Mouse (Mus musculus) urinary bladder, postnatal 25 days (tissue): Measurements from ENCODE around the gene Rabep1.
"Not testable (repeated sequence)": the region's sequence is repeated elsewhere in the genome, so short reads cannot be mapped to it uniquely, and the experiment has no call there.

Source experiments
- DNase-seq: peaks from one replicate; pipeline ENCODE4 v3.0.0; 2022; ENCODE audit warnings: low spot score

Gene Rabep1

DNA sequence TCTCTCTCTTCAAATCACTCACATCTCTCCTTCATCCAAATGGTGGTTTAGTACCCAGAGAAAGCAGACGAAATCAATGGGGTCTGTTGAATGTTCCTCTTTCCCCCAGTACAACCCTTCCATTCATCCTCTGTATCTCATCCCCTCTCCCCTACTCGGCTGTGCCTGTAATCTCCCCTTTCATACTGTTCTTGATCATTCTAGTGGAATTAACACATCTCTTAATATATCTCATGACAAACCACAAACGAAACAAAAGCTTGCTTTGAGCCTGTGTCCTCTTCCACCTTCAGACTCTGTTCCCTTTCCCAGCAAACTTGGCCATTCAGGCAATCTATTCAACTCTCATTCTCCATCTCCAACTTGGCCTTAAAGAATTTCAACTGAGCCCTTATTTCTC is 13.4 kb upstream of the Rabep1 start:
- DNase-seq = no peak

DNA sequence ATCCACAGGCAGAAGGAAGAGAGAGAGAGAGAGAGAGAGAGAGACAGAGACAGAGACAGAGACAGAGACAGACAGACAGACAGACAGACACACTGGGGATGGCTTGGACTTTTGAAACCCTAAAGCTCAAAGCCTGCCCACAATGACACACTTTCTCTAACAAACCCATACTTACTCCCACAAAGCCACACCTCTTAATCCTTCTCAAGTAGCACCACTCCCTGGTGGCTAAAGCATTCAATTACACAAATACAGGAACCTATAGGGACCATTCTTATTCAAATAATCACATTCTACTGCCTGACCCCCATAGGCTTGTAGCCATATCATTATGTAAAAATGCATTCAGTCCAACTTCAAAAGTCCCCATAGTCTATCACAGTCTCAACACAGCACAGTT is 11.2 kb upstream of the Rabep1 start:
- no peak for DNase-seq

DNA sequence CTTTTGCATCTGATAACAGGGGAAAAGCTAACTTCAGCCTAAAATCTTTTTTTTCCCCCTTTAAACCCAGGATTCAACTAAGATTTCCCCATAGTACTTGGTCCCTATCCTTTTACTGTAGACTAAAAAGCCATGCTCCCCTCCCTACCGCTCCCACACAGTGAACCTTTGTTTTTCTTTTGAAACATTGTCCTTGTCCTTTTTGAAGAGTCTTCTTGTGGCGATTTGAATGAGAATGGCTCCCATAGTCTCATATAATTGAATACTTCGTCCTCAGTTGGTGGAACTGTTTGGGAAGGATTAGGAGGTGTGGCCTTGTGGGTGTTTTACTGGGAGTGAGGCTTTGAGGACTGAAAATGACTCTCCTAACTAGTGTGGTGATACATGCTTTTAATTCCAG is 10.7 kb upstream of the Rabep1 start:
- no peak for DNase-seq

DNA sequence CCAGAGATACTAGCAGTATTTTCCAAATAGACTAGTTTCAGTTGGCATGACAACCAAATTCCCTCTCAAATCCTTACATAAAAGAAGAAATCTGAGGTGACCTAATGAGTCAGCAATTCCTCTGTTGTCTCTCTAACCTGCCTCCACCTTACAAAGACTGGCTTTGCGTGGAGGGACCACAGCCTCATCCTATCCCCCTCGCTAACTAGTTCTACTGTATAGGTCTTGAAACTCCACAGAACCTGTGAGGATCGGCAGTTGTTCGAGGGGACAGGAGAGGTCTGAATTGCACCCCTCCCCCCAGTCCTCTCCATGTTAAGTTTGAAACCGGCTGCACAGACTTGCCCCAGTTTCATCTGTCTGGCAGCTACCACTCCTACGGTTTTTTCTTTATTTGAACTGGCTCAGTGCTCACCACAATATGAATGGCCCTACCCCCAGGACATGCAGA is 9.2 kb upstream of the Rabep1 start:
- DNase-seq = no peak

DNA sequence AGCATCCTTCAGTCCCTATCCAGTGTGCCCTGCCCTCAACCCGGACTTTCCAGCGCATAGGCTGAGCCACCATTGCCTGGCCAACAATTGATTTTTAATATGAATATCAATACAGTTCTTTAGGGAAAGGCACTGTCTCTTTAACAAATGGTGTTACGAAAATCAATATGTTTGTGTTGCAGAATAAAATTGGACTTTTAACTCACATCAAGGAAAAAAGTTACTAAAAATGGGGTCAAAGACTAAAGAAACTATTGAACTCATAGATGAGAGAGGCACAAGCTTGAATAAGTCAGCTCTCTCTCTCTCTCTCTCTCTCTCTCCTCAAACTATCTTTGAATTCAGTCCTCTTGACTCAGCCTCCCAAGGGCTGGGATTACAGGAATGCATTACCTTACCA is 7.5 kb upstream of the Rabep1 start:
- DNase-seq = no peak

DNA sequence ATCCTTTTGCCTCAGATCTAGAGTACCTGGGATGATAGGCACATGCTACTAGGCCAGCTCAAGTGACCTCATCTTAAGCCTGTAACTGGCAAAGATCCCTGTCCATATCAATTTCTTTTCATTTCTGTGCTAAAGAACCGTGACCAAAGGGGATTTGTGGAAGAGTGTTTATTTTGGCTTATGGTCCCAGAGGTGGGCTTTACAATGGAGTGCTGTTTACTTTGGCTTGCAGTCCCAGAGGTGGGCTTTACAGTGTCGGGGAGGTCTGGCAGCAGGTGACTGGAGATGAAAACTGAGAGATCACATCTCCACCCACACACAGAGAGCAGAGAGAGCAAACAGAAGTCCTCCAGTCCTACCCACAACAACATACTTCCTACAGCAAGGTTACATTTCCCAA is 6.0 kb upstream of the Rabep1 start:
- DNase-seq = no peak

DNA sequence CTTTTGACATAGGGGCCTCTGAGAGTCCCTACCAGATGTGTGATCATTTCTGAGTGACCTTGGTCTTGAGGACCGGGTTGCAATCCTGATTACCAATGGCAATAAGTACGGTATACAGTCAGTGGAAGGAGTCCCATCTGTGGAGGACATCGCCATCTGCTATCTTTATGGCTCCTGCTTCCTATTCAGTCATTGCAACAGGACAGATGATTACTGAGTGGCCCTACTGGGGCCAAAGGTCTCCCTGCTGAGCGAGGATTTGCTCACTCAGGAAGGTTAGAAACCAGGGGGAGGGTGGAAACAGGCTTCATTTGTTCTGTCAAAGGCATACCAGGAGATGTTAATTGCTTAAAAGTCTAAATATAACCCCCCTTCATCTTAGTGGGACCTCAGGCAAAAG is 1.6 kb upstream of the Rabep1 start:
- DNase-seq = no peak

DNA sequence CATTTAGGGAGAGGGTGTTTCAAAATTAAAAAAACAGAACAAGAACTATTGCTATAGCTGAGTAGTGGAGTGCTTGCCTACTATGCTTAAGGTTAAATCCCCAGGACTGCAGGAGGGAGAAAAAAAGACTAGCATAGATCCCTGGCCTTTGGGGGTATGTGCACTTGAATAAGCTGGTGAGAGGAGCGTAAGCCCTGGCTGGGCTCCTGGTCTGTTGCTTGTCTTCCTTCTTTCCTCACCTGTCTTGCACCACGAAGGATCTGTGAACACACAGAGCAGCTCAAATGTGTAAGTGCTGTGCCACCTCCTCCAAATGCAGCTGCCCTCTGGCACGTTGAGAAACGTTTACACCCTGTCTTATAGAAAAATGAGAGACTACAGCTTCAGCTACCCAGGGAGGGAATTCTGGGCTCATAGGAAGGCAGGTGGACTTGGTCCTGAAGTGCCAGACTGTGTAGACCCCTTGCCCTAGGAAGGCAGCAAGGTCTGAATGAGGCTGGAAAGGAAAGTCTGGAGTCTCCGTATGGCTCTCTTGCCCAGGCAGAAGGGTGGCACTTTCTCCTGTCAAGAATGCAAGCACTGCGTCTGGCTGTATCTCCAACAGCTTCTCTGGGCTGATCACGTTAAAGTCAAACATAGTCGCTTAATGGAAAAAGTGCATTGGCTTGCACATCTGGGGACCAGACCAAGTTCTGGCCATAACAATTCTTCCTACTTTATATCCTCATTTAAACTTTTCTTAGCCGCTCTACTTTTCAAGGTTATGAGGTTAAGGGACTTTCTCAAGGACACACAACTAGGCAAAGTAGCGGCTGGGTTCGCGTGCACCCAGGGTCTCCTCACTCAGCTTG is 652 bp upstream of the Rabep1 start:
- no peak for DNase-seq

DNA sequence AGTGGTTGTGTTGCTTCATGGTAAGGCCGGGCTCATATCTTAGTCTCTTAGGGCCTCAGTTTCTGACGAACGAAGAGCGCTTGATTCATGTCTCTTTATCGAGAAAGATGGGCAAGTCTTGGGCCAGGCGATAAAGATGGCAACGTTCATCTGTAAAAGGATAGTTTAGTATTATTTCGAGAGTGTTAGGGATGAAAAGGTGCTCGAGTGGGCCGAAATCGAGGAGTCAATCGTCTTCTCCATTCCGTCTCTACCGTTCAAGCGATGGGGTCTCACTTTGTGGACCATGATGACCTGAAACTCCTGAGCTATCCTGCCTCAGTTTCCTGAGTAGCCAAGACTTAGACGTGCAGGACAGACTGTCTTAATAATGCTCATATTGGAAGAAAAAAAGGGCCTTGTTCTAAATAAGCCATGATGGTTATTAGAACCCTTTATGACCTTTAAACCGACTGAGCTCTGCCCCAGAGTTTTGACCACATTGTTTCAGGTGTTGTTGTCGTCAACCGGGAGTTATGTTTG is 940 bp downstream of the Rabep1 start:
- no peak for DNase-seq

DNA sequence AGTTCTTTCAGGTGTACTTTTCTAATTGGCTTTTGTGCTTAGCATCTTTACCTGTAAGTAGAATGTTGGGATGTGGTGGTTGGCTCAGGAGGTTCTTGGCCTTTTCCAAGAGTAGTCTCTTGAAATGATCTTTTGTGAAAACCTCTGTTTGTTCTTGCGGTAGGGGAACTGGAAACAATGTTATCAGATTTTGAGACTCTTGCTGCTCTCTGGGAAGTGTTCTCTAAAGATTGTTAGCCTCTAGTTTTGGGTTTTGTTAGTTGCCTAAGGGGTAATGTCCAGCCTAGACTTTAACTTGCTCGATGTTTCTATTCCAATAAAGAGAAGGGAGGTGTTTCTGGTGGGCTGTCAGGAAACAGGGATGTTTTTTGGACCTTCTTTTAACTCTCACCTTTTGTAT is 1.5 kb downstream of the Rabep1 start:
- DNase-seq = no peak

DNA sequence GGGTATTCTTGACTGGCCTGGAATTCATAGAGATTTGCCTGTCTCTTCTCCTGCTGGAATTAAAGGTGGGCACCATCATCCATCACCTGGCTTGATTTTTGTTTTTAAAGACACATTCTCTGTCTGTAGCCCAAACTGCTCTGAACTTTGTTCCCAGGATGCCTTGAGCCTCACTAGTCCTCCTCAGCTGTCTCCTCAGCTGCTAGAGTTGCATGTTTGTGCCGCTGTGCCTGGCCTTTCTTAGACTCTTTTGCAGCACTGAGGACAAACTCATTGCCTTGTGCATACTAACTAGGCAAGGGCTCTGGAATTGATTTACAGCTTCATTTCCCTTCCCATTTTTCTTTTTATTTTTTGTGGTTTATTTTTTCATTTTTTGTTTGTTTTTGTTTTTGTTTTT is 15.8 kb downstream of the Rabep1 start:
- no peak for DNase-seq

DNA sequence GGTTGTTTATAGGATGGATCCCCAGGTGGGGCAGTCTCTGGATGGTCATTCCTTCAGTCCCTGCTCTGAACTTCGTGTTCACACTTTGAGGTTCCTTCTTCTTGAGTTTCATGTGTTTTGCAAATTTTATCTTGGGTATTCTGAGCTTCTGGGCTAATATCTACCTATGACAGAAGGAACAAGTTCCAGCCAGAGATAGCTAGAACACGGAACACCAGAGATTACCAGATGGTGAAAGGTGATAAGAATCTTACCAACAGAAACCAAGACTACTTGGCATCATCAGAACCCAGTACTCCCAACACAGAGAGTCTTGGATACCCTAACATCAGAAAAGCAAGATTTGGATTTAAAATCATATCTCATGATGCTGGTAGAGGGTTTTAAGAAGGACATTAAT is 18.6 kb downstream of the Rabep1 start:
- DNase-seq = not testable (repeated sequence)

DNA sequence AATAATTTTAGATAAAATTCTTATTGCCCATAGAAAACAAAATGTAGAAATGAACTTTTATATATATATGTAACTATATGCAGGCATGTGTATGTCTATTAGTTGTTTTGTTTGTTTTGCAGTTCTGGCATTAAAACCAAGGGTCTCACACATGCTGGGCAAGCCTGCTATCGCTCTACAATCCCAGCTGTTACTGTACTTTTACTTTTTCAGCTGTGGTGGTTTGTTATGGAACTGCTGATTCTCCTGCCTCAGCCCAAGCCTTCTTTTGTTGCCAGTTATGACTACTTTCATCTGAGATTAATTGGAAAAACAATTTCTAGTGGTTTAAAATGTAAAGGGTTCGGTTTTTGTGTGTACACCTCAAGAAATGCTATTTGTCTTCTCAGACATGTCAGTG is 20.6 kb downstream of the Rabep1 start:
- DNase-seq = no peak

DNA sequence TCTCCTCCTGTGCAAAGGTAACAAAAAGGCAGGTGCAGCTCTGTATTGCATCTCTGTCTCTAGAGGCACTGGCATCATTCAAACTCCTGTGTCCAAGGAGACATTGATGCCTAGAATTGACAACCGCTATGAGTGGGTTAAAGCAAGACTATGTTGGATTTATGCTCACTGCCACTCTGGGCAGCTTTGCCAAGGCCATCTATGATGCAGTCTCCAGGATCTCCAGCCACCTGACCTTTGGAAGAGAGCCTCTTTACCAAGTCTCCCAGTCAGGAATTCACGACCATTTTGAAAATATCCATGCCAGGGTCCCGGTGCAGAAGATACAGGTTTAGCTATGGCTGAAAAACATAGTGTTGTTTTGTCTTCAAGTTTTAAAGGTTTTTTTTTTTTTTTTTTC is 24.7 kb downstream of the Rabep1 start:
- no peak for DNase-seq

DNA sequence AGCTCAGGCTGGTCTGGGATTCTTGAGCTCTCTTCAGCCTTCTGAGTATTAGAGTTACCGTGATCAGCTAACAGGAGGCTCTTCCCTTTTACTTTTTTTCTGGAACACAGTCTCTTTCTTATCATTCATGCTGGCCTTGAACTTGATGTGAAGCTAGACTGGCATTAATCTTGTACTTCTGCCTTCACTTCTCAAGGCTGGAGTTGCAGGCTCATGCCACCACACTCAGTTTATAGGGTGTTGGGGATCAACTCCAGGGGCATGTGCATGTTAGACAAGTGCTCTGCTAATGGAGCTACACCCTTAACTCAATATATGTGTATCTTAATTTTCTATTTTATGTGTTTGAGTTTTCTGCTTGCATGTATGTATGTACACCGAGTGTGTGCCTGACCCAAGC is 25.2 kb downstream of the Rabep1 start:
- no peak for DNase-seq

DNA sequence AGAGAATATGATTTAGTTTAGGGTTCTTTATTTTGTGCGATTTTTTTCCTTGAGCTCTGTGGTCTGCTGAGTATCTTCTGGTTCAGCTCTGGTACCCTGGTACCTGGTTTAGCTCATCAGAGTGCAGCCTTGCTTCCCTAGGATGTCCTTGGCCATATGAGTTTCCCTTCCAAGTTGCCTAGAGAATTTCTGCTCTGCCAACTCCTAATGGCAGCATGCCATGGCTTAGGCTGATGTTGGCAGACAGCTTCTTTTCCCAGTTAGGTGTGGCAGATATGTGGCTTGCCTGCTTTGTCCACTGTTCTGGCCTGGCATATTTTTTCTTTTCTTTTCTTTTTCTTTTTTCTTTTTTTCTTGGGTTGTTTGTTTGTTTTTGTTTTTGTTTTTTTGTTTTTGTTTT is 25.8 kb downstream of the Rabep1 start:
- peak; percentile 20 for DNase-seq

DNA sequence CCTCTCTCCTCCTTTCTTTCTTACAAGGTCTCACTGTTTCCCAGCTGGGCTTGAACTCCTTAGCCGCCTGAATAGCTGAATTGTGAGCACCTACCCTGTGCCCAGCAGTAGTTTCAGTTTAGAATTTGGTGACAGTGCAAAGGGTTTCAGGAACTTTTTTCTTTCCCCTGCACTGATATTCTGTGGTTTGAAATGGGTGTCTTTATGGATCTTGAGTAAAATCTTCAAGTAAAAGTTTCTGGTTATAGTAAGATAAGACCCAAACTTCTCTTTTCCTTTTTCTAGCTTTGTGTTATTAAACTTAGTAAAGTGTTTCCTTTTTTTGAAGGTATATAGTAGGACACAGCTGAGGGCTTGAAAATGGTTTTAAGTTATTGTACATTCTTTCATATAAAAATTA is 26.5 kb downstream of the Rabep1 start:
- no peak for DNase-seq

DNA sequence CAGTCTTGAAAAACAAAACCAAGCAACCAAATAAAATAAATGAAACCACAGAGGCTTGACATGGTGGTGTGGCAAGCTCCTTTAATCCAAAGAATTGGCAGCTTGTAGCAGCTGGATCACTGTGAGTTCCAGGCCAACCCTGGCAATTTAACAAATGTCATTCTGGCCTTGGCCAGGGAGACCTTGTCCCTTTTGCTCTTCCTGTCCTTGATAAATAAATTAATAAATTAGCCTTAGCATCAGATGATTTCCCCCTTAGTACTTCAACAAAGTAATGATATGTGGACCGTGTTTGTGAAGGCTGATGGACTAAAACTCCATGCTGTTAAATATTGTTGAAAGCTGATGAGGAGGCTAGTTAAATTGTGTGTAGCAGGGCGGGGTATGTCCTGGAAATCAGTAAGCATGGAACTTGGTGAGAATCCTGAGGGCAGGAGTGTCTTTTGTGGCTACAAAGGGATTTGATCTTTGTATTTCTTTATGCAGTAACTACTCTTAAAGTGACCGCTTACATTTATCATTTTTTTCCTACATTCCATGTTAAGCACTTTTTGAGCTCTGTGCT is 27.3 kb downstream of the Rabep1 start:
- no peak for DNase-seq

DNA sequence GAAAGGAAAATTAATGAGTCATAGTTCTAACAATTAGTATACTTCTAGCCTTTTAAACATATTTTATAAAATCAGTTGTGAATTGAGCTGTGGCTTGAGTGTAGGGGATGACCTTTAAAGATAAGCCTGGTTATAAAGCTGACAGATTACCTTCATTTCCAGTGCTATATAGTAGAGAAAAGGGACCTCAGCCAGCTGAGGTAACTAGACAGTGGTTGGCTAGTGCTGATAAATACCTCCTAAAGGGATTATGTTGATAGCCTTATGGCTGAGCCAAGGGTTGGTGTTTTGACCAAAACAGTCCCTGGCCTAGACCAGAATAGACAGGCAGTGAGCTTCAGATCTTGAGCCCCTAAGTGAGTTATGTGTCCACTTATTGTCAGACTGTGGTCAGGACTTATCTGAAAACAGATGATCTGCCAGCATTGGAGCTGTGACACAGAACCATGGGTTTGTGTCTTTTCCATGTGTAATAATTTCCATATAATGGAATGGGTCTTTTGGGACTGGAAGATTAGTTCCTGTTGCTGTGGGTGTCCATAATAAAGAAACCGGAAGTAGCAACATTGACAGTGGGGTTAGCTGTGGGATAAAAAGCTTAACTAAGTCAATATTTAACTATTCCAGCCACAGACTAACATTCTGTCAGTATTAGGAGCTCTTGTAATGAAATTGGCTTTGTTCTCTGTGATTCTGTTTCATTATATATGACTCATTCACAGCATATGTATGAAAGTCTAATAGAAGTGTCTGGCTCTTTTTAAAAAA is 29.5 kb downstream of the Rabep1 start:
- no peak for DNase-seq

DNA sequence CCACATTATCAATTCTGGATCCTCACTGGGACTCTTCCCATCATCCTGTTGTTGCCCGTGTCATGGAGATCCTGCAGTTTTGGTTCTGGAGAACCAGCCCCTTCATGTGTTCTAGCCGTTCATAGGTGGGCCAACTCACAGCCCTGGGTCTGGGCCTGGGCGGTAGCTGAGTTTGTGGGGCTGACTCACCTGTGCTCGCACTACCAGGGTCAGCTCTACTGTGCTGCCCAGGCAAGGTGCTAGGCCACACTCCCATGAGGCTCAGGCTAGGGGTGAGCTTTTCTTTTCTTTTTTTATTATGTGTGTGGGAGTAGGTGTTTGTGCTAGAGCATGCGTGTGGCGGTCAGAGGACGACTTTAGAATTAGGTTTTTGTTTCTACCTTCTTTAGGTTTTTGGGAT is 33.1 kb downstream of the Rabep1 start:
- no peak for DNase-seq

DNA sequence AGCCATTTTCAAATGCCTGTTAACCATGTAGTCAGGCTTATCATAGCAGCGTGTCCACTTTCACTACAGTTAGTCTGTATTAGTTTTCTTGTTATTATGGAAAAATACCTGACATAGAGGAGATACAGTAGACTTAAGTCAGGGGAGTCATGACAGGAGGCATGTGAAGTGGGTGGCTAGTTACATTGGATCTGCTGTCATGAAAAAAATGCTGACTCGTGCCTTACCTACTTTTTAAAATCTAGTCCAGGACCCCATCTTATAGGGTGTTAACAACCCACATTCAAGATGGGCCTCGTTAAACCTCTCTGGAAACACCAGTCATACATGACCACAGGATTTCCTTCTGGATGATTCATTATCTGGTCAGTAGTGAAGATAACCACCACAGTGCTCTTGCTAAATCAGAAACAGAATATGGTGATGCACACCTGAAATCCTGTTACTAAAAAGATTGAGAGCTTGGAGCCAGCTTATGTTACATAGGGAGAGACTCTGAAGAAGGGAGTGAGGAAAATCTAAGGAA is 38.4 kb downstream of the Rabep1 start:
- DNase-seq = no peak

DNA sequence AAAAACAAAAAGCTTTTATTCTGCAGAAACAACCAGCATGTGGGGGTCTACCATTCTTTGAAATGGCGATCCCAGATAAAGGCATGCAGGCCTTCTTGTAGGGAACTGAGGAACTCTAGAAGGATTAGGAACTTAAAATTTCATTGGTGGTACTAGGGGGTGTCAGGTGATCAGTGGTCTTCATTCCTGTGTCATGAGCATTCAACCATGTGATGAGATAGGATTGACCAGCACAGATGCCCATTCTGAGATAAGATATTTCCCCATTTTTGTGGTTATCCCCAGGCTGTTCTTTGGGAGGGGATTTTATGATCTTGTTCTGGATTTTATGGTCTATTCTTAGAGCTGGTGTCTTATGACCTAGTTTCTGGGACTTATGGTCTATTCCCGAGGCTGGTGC is 46.1 kb downstream of the Rabep1 start:
- DNase-seq = no peak

DNA sequence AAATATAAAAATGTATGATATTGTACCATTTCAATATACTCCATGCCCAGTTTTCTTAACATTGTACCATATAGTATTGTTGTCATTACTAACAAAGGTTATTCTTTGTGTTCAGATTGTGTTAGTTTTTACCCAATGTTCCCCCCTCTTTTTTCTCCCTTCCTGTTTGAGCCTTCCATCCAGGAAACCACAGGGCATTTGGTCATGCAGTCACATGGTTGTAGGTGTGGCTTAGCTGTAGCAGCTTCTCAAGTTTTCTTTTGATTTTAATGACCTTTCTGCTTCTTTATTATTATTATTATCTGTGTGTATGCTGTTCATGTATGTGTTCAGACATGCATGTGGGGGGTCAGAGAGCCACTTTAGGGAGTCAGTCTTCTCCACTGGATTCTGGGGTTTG is 47.0 kb downstream of the Rabep1 start:
- DNase-seq = no peak
